Mouse (Mus musculus): ENCODE results near the gene Ttll11. TPM values are rescaled to one million over a fixed set of nuclear protein-coding genes. Genes with fewer than 3 reads are reported as not detected.

The Ttll11 gene
- polyA plus RNA-seq, 1 experiment from 2014 or later: 3.0 TPM

DNA sequence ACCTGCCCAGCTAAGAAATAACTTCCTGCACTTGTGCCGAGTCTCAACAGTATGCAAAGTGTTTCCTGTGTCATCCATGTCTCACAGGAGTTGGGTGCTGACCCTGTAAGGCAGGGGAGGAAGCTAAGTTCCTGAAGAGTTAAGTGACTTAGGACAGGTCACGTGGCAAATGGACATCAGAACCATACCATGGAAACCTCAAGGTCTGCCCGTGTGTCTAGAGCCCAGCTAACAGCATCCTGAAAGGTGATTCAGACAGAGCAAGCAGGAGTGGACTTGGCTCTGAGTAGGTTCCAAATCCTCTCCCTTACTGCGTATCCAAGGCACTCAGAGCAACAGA, 80.6 kb downstream of the Ttll11 start:
- Histone ChIP-seq H3K4me1 (ENCODE audit: control insufficient read depth, insufficient read depth, low read length) (no peaks in the 10 kb centered on the region), H3K4me3 (ENCODE audit: low read depth, low read length) (no peak overlapping the region), H3K27ac (ENCODE audit: low read depth, low read length) (no peak overlapping the region), H3K27me3 (ENCODE audit: control insufficient read depth, insufficient read depth, low read length) (no peaks in the 10 kb centered on the region), H3K4me2 (no peak overlapping the region), H3K9ac (ENCODE audit: low read length) (no peak overlapping the region), H3K36me3 (ENCODE audit: control insufficient read depth, insufficient read depth, low read length) (no peaks in the 10 kb centered on the region), H3K9me3 (ENCODE audit: control insufficient read depth, low read length) (no peaks in the 10 kb centered on the region)
- ATAC-seq (ENCODE audit: low FRiP score) (no peak), DNase-seq (ENCODE audit: low spot score, missing footprints) (no peak)
- WGBS: 89% methylated on average over 4 of the region's 4 CpGs

DNA sequence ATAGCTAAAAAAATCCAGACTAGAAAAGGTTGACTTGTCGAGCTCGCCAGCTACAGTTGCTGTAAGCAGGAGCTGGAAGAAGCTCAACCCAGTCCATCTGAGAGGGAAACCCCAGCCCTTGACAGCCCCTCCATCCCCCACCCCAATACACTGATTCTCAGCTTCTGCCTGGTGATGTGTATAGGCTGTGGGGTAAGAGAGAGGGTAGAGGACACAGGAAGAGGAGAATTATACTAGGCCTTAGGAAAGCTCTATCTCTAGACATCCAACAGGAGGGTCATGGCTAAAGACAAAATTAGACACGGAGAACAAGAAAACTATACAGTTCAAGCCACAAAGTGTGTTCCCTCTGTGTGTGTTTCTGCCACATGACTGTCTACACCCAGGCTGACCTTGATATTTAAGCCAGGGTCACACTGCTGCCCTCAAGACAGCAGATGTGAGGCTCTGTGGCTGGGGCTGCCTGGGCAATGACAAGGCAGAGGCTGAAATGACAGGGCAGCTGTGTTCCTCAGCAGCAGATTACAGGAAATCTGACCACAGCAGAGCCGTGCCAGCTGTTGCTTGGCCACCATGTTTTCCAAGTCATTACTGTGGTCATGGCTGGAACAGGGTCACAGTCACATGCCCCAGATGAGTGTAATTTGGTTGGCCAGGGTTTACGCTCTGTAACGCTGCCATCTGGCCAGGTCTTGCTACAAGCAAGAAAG, 81.1 kb downstream of the Ttll11 start:
- H3K4me3 ChIP-seq (ENCODE audit: low read depth, low read length): no peak overlapping the region
- WGBS: 80% methylated on average over 6 of the region's 6 CpGs
- H3K36me3 ChIP-seq (ENCODE audit: control insufficient read depth, insufficient read depth, low read length): no peaks in the 10 kb centered on the region
- no peaks in the 10 kb centered on the region for H3K27me3 ChIP-seq (ENCODE audit: control insufficient read depth, insufficient read depth, low read length)
- DNase-seq (ENCODE audit: low spot score, missing footprints) (no peak), ATAC-seq (ENCODE audit: low FRiP score) (no peak)
- H3K9me3 ChIP-seq (ENCODE audit: control insufficient read depth, low read length): no peaks in the 10 kb centered on the region
- H3K9ac ChIP-seq (ENCODE audit: low read length): no peak overlapping the region
- H3K27ac ChIP-seq (ENCODE audit: low read depth, low read length): no peak overlapping the region
- H3K4me2 ChIP-seq: no peak overlapping the region
- H3K4me1 ChIP-seq (ENCODE audit: control insufficient read depth, insufficient read depth, low read length): no peaks in the 10 kb centered on the region

DNA sequence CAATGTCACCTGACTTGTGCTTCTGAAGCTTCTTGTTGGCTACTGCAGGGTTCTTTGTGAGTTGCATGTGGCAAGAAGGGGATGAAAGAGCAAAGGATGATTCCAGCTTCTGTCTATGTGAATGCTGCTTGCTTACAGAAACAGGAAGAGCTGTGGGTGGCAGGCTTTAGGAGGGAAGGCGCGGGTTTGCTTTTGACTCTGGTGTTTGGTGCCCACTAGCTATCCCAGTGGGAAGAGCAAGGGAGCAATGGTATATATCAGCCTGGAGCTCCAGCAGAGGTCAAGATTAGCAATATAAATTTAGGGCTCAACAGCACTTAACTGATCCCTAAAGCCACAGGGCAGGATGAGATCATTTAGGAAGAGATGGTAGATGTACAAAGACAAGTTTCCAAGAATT, 82.6 kb downstream of the Ttll11 start:
- no peaks in the 10 kb centered on the region for H3K36me3 ChIP-seq (ENCODE audit: control insufficient read depth, insufficient read depth, low read length)
- 77% methylated on average over 2 of the region's 2 CpGs for WGBS

DNA sequence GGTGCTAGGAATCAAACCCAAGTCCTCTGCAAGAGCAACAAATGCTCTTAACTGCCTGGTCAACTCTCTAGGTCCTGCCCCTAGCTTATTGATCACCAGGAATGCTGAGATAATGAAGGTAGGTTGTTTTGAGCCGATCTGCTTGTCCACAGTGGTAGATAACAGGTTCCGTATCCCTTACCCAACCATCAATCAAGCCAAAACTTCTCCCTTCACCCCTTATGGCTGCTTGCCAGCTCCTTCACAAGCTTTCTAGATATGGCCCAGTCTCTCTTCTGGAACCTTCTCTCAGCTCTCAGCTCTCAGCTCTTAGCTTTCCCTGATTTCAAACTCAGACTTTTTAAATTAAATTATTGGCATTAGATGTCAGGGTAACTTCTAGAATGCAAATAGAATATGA, 85.2 kb downstream of the Ttll11 start:
- WGBS: 89% methylated on average over 2 of the region's 2 CpGs
- Histone ChIP-seq H3K4me1 (ENCODE audit: control insufficient read depth, insufficient read depth, low read length) (no peaks in the 10 kb centered on the region), H3K36me3 (ENCODE audit: control insufficient read depth, insufficient read depth, low read length) (no peaks in the 10 kb centered on the region), H3K27me3 (ENCODE audit: control insufficient read depth, insufficient read depth, low read length) (no peaks in the 10 kb centered on the region), H3K9ac (ENCODE audit: low read length) (no peak overlapping the region), H3K9me3 (ENCODE audit: control insufficient read depth, low read length) (no peaks in the 10 kb centered on the region), H3K27ac (ENCODE audit: low read depth, low read length) (no peak overlapping the region), H3K4me2 (no peak overlapping the region), H3K4me3 (ENCODE audit: low read depth, low read length) (no peak overlapping the region)
- ATAC-seq (ENCODE audit: low FRiP score): no peak
- DNase-seq (ENCODE audit: low spot score, missing footprints): no peak

More for the DNA sequence above, 82.6 kb downstream of the Ttll11 start:
- ATAC-seq (ENCODE audit: low FRiP score) (no peak), DNase-seq (ENCODE audit: low spot score, missing footprints) (no peak)
- no peak overlapping the region for H3K27ac ChIP-seq (ENCODE audit: low read depth, low read length)
- H3K4me1 ChIP-seq (ENCODE audit: control insufficient read depth, insufficient read depth, low read length): no peaks in the 10 kb centered on the region
- no peaks in the 10 kb centered on the region for H3K9me3 ChIP-seq (ENCODE audit: control insufficient read depth, low read length)
- H3K4me2 ChIP-seq: no peak overlapping the region
- no peak overlapping the region for H3K9ac ChIP-seq (ENCODE audit: low read length)
- H3K4me3 ChIP-seq (ENCODE audit: low read depth, low read length): no peak overlapping the region
- no peaks in the 10 kb centered on the region for H3K27me3 ChIP-seq (ENCODE audit: control insufficient read depth, insufficient read depth, low read length)

DNA sequence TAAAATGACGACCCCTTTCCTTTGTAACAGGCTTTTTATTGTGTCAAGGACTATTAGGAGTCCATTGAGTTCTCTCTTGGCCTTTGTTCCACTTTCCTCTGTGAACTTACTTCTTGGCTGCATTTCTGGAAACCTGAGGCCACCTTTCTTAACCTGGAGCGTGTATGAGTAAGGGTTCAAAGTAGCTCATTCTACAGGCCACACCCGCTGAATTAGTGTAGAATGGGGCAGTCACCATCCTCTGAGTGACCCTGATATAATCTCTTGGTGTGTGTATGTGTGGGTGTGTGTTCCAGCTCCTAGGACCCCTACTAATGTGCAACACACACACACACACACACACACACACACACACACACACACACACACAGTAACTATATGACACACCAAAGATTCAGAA, 89.1 kb downstream of the Ttll11 start:
- H3K9ac ChIP-seq (ENCODE audit: low read length): no peak overlapping the region
- H3K9me3 ChIP-seq (ENCODE audit: control insufficient read depth, low read length): no peaks in the 10 kb centered on the region
- no peak overlapping the region for H3K4me2 ChIP-seq
- ATAC-seq (ENCODE audit: low FRiP score): no peak
- H3K4me1 ChIP-seq (ENCODE audit: control insufficient read depth, insufficient read depth, low read length): no peaks in the 10 kb centered on the region
- no peaks in the 10 kb centered on the region for H3K27me3 ChIP-seq (ENCODE audit: control insufficient read depth, insufficient read depth, low read length)
- no peak for DNase-seq (ENCODE audit: low spot score, missing footprints)
- no peak overlapping the region for H3K27ac ChIP-seq (ENCODE audit: low read depth, low read length)
- no peaks in the 10 kb centered on the region for H3K36me3 ChIP-seq (ENCODE audit: control insufficient read depth, insufficient read depth, low read length)
- no peak overlapping the region for H3K4me3 ChIP-seq (ENCODE audit: low read depth, low read length)
- WGBS: 76% methylated on average over 3 of the region's 3 CpGs

DNA sequence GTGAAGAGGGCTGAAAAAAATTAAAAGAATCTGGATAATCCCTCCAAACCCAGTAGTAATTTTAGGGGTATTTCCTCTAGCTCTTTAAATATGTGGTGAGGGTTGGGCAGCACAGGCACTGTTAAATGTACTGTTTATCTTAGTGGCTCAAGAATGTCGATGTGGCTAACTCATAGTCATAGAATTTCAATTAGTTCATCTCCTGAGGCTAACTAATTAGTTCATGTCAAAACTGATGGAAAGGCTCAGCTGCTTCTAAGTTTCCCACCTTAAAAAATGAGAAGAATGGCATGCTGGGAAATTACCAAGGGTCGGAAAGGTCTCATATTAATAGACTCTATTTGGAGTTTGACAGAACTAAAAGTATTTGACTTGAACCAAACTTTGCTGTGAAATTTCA, 89.9 kb downstream of the Ttll11 start:
- WGBS: 78% methylated on average over 2 of the region's 2 CpGs
- Histone ChIP-seq H3K27me3 (ENCODE audit: control insufficient read depth, insufficient read depth, low read length) (no peaks in the 10 kb centered on the region), H3K4me1 (ENCODE audit: control insufficient read depth, insufficient read depth, low read length) (no peaks in the 10 kb centered on the region), H3K27ac (ENCODE audit: low read depth, low read length) (no peak overlapping the region), H3K36me3 (ENCODE audit: control insufficient read depth, insufficient read depth, low read length) (no peaks in the 10 kb centered on the region), H3K4me3 (ENCODE audit: low read depth, low read length) (no peak overlapping the region), H3K4me2 (no peak overlapping the region), H3K9ac (ENCODE audit: low read length) (no peak overlapping the region), H3K9me3 (ENCODE audit: control insufficient read depth, low read length) (no peaks in the 10 kb centered on the region)
- DNase-seq (ENCODE audit: low spot score, missing footprints) (no peak), ATAC-seq (ENCODE audit: low FRiP score) (no peak)

DNA sequence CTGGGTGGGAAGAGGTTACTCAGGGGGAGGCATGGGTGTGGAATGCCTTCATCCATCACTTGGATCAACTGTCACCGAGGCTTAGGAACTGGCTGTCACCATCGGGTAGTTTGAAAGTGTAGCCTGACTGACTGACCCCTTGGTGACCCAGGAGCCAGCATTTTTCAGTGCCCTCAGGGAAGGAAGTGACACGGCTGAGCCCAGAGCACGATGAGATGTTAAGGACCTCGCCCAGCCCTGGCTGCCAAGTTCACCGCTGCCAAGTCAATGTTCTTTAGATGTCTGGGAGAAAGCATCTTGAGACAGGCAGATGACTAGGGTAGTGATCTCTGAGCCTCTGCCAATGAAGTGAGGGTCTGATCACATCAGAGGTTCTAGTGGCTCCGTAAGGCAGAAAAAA, 95.4 kb downstream of the Ttll11 start:
- Histone ChIP-seq H3K9me3 (ENCODE audit: control insufficient read depth, low read length) (no peaks in the 10 kb centered on the region), H3K27ac (ENCODE audit: low read depth, low read length) (no peak overlapping the region), H3K4me2 (no peak overlapping the region), H3K36me3 (ENCODE audit: control insufficient read depth, insufficient read depth, low read length) (no peaks in the 10 kb centered on the region), H3K27me3 (ENCODE audit: control insufficient read depth, insufficient read depth, low read length) (no peaks in the 10 kb centered on the region), H3K4me1 (ENCODE audit: control insufficient read depth, insufficient read depth, low read length) (peaks cover 2% of the 10 kb centered on the region; the same call in 1 of the 2 replicates), H3K9ac (ENCODE audit: low read length) (no peak overlapping the region), H3K4me3 (ENCODE audit: low read depth, low read length) (no peak overlapping the region)
- 77% methylated on average over 7 of the region's 7 CpGs for WGBS
- DNase-seq (ENCODE audit: low spot score, missing footprints) (no peak), ATAC-seq (ENCODE audit: low FRiP score) (no peak)

DNA sequence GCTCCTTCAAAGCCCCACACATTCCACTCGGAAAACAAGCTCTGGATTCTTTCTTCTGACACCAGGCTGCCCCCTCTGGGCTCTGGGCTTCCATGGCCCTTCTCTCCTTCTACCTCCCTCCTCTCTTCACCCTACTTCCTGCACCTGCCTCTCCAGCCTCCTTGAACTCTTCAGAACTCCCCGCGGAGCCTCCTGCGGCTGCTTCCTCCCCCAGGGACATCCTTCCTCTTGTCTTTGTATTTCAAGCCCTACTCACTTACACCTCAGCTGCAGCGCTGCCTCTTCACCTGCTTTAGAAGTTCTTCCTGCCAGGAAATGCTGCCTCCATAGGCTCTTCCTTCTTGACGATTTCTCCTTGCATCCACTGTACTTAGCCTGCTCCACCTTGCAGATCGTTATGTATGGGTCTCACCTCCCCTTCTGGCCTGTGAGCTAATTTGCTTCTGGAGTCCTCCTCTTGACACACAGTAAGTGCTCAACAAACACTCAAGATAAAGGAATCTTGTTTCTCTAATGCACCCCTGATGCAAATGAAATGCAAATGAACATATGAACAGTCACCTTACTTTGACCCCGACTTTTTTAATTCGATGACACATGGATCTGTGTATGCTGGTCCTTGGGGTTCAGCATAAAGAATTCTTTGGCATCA, 97.3 kb downstream of the Ttll11 start:
- Histone ChIP-seq H3K36me3 (ENCODE audit: control insufficient read depth, insufficient read depth, low read length) (no peaks in the 10 kb centered on the region), H3K4me3 (ENCODE audit: low read depth, low read length) (no peak overlapping the region), H3K4me1 (ENCODE audit: control insufficient read depth, insufficient read depth, low read length) (peaks cover 5% of the 10 kb centered on the region; the same call in 1 of the 2 replicates), H3K27ac (ENCODE audit: low read depth, low read length) (no peak overlapping the region), H3K27me3 (ENCODE audit: control insufficient read depth, insufficient read depth, low read length) (no peaks in the 10 kb centered on the region), H3K9me3 (ENCODE audit: control insufficient read depth, low read length) (no peaks in the 10 kb centered on the region), H3K9ac (ENCODE audit: low read length) (no peak overlapping the region), H3K4me2 (no peak overlapping the region)
- WGBS: 66% methylated on average over 9 of the region's 9 CpGs
- DNase-seq (ENCODE audit: low spot score, missing footprints): no peak
- no peak for ATAC-seq (ENCODE audit: low FRiP score)

DNA sequence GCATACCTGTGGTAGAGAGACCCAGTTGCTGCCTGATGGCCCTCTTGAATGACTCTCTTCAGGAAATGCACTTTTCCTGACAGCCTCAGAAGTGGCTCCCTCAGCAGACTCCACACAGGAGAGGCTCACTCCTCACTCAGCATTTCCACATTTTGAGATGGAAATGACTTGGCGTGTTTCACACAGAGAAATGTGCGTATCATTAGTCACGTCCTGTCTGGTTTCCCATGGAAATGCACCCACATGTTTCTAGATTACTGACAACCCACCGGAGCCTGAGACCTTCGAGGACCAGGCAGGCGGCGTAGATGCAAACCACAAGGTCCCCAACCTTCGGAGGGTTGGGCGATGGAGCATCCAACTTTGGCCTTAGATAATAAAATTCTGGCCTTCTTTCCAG, 97.8 kb downstream of the Ttll11 start:
- no peak overlapping the region for H3K4me2 ChIP-seq
- no peak overlapping the region for H3K9ac ChIP-seq (ENCODE audit: low read length)
- H3K9me3 ChIP-seq (ENCODE audit: control insufficient read depth, low read length): no peaks in the 10 kb centered on the region
- H3K4me1 ChIP-seq (ENCODE audit: control insufficient read depth, insufficient read depth, low read length): peaks cover 5% of the 10 kb centered on the region; the same call in 1 of the 2 replicates
- no peaks in the 10 kb centered on the region for H3K27me3 ChIP-seq (ENCODE audit: control insufficient read depth, insufficient read depth, low read length)
- DNase-seq (ENCODE audit: low spot score, missing footprints) (no peak), ATAC-seq (ENCODE audit: low FRiP score) (no peak)
- no peak overlapping the region for H3K4me3 ChIP-seq (ENCODE audit: low read depth, low read length)
- WGBS: 92% methylated on average over 9 of the region's 9 CpGs
- H3K36me3 ChIP-seq (ENCODE audit: control insufficient read depth, insufficient read depth, low read length): no peaks in the 10 kb centered on the region
- no peak overlapping the region for H3K27ac ChIP-seq (ENCODE audit: low read depth, low read length)
